Mouse (Mus musculus): ENCODE data around the gene Enpp5.
A peak's percentile ranks its signal among the peaks of the same experiment; 100 is the strongest.

Enpp5 gene

GRCm38 (mm10) chr17:44076051-44076680 is 2.4 kb upstream of the Enpp5 start:
- Histone ChIP-seq H3K4me3 (replicated peaks; ENCODE audit: low read length) (no peak overlapping the region), H3K36me3 (ENCODE audit: insufficient read depth, low read length) (no peaks in the 10 kb centered on the region), H3K27me3 (ENCODE audit: insufficient read depth, low read length) (peaks cover 8% of the 10 kb centered on the region; the same call in 1 of the 2 replicates), H3K4me1 (replicated peaks; ENCODE audit: low read depth, low read length) (peaks cover 5% of the 10 kb centered on the region; the same call in 1 of the 2 replicates), H3K9me3 (ENCODE audit: low read length) (peaks cover 7% of the 10 kb centered on the region; the same call in 1 of the 2 replicates)
- TF ChIP-seq POU5F1 (IDR thresholded peaks at IDR 0.05; ENCODE audit: borderline replicate concordance, low read length) = no peak
- peak; percentile 63 for TF ChIP-seq CTCF (conservative IDR thresholded peaks at IDR 0.05; ENCODE audit: low read length)
- TF ChIP-seq NANOG (IDR thresholded peaks at IDR 0.05; ENCODE audit: borderline replicate concordance, low read length) = no peak

- no peak overlapping the region for H3K4me3 ChIP-seq (replicated peaks; ENCODE audit: low read length)
- peaks cover 5% of the 10 kb centered on the region; the same call in 1 of the 2 replicates for H3K4me1 ChIP-seq (replicated peaks; ENCODE audit: low read depth, low read length)
- peaks cover 8% of the 10 kb centered on the region; the same call in 1 of the 2 replicates for H3K27me3 ChIP-seq (ENCODE audit: insufficient read depth, low read length)
- no peaks in the 10 kb centered on the region for H3K9me3 ChIP-seq (ENCODE audit: low read length)
- TF ChIP-seq POU5F1 (IDR thresholded peaks at IDR 0.05; ENCODE audit: borderline replicate concordance, low read length) (no peak), CTCF (conservative IDR thresholded peaks at IDR 0.05; ENCODE audit: low read length) (no peak), NANOG (IDR thresholded peaks at IDR 0.05; ENCODE audit: borderline replicate concordance, low read length) (no peak)
- no peaks in the 10 kb centered on the region for H3K36me3 ChIP-seq (ENCODE audit: insufficient read depth, low read length)
Measured at GRCm38 (mm10) chr17:44077146-44077842, 1.3 kb upstream of the Enpp5 start.

- H3K4me1 ChIP-seq (replicated peaks; ENCODE audit: low read depth, low read length) = peaks cover 5% of the 10 kb centered on the region; the same call in 1 of the 2 replicates
- TF ChIP-seq CTCF (conservative IDR thresholded peaks at IDR 0.05; ENCODE audit: low read length) (no peak), NANOG (IDR thresholded peaks at IDR 0.05; ENCODE audit: borderline replicate concordance, low read length) (no peak), POU5F1 (IDR thresholded peaks at IDR 0.05; ENCODE audit: borderline replicate concordance, low read length) (no peak)
- H3K36me3 ChIP-seq (ENCODE audit: insufficient read depth, low read length) = no peaks in the 10 kb centered on the region
- no peak overlapping the region for H3K4me3 ChIP-seq (replicated peaks; ENCODE audit: low read length)
- H3K27me3 ChIP-seq (ENCODE audit: insufficient read depth, low read length) = peaks cover 8% of the 10 kb centered on the region; the same call in 1 of the 2 replicates
- H3K9me3 ChIP-seq (ENCODE audit: low read length) = no peaks in the 10 kb centered on the region
Measured at GRCm38 (mm10) chr17:44077843-44078160, 811 bp upstream of the Enpp5 start.

GRCm38 (mm10) chr17:44083156-44083555 is 4.5 kb downstream of the Enpp5 start:
- Histone ChIP-seq H3K4me1 (replicated peaks; ENCODE audit: low read depth, low read length) (peaks cover 19% of the 10 kb centered on the region), H3K9me3 (ENCODE audit: low read length) (no peaks in the 10 kb centered on the region), H3K36me3 (ENCODE audit: insufficient read depth, low read length) (no peaks in the 10 kb centered on the region), H3K27me3 (ENCODE audit: insufficient read depth, low read length) (peaks cover under 1% of the 10 kb centered on the region; the same call in 1 of the 2 replicates), H3K4me3 (replicated peaks; ENCODE audit: low read length) (no peak overlapping the region)
- no peak for TF ChIP-seq POU5F1 (IDR thresholded peaks at IDR 0.05; ENCODE audit: borderline replicate concordance, low read length)

- no peaks in the 10 kb centered on the region for H3K9me3 ChIP-seq (ENCODE audit: low read length)
- TF ChIP-seq POU5F1 (IDR thresholded peaks at IDR 0.05; ENCODE audit: borderline replicate concordance, low read length) = no peak
- TF ChIP-seq CTCF (conservative IDR thresholded peaks at IDR 0.05; ENCODE audit: low read length) = no peak
- TF ChIP-seq NANOG (IDR thresholded peaks at IDR 0.05; ENCODE audit: borderline replicate concordance, low read length) = no peak
- H3K4me1 ChIP-seq (replicated peaks; ENCODE audit: low read depth, low read length) = peaks cover 15% of the 10 kb centered on the region
Measured at GRCm38 (mm10) chr17:44088226-44088625, 9.6 kb downstream of the Enpp5 start.

GRCm38 (mm10) chr17:44090916-44091315 is 12.3 kb downstream of the Enpp5 start:
- peaks cover 15% of the 10 kb centered on the region for H3K4me1 ChIP-seq (replicated peaks; ENCODE audit: low read depth, low read length)
- H3K27me3 ChIP-seq (ENCODE audit: insufficient read depth, low read length) = no peaks in the 10 kb centered on the region
- no peaks in the 10 kb centered on the region for H3K36me3 ChIP-seq (ENCODE audit: insufficient read depth, low read length)
- TF ChIP-seq POU5F1 (IDR thresholded peaks at IDR 0.05; ENCODE audit: borderline replicate concordance, low read length) (no peak), CTCF (conservative IDR thresholded peaks at IDR 0.05; ENCODE audit: low read length) (no peak), NANOG (IDR thresholded peaks at IDR 0.05; ENCODE audit: borderline replicate concordance, low read length) (no peak)
- H3K9me3 ChIP-seq (ENCODE audit: low read length) = no peaks in the 10 kb centered on the region
- H3K4me3 ChIP-seq (replicated peaks; ENCODE audit: low read length) = no peak overlapping the region

More at GRCm38 (mm10) chr17:44088226-44088625, 9.6 kb downstream of the Enpp5 start:
- no peak overlapping the region for H3K4me3 ChIP-seq (replicated peaks; ENCODE audit: low read length)
- H3K36me3 ChIP-seq (ENCODE audit: insufficient read depth, low read length) = no peaks in the 10 kb centered on the region
- H3K27me3 ChIP-seq (ENCODE audit: insufficient read depth, low read length) = no peaks in the 10 kb centered on the region

GRCm38 (mm10) chr17:44091512-44091911 is 12.9 kb downstream of the Enpp5 start:
- Histone ChIP-seq H3K9me3 (ENCODE audit: low read length) (no peaks in the 10 kb centered on the region), H3K4me3 (replicated peaks; ENCODE audit: low read length) (no peak overlapping the region), H3K27me3 (ENCODE audit: insufficient read depth, low read length) (no peaks in the 10 kb centered on the region), H3K36me3 (ENCODE audit: insufficient read depth, low read length) (no peaks in the 10 kb centered on the region), H3K4me1 (replicated peaks; ENCODE audit: low read depth, low read length) (peaks cover 11% of the 10 kb centered on the region)
- TF ChIP-seq CTCF (conservative IDR thresholded peaks at IDR 0.05; ENCODE audit: low read length) = no peak
- TF ChIP-seq POU5F1 (IDR thresholded peaks at IDR 0.05; ENCODE audit: borderline replicate concordance, low read length) = no peak
- TF ChIP-seq NANOG (IDR thresholded peaks at IDR 0.05; ENCODE audit: borderline replicate concordance, low read length) = no peak

GRCm38 (mm10) chr17:44100486-44100885 is 21.9 kb downstream of the Enpp5 start:
- no peaks in the 10 kb centered on the region for H3K27me3 ChIP-seq (ENCODE audit: insufficient read depth, low read length)
- peaks cover 11% of the 10 kb centered on the region for H3K36me3 ChIP-seq (ENCODE audit: insufficient read depth, low read length)
- peaks cover 14% of the 10 kb centered on the region for H3K4me1 ChIP-seq (replicated peaks; ENCODE audit: low read depth, low read length)
- H3K9me3 ChIP-seq (ENCODE audit: low read length) = no peaks in the 10 kb centered on the region
- TF ChIP-seq NANOG (IDR thresholded peaks at IDR 0.05; ENCODE audit: borderline replicate concordance, low read length) = no peak
- no peak for TF ChIP-seq POU5F1 (IDR thresholded peaks at IDR 0.05; ENCODE audit: borderline replicate concordance, low read length)
- TF ChIP-seq CTCF (conservative IDR thresholded peaks at IDR 0.05; ENCODE audit: low read length) = no peak
- H3K4me3 ChIP-seq (replicated peaks; ENCODE audit: low read length) = no peak overlapping the region
